Mouse (Mus musculus): Measurements from ENCODE around the gene G3bp1. TPM values are rescaled to one million over a fixed set of nuclear protein-coding genes. Genes with fewer than 3 reads are reported as not detected.

The G3bp1 gene
- total and polyA plus RNA-seq, 2 experiments from 2014 or later, result 48.5 to 59.4 TPM

DNA sequence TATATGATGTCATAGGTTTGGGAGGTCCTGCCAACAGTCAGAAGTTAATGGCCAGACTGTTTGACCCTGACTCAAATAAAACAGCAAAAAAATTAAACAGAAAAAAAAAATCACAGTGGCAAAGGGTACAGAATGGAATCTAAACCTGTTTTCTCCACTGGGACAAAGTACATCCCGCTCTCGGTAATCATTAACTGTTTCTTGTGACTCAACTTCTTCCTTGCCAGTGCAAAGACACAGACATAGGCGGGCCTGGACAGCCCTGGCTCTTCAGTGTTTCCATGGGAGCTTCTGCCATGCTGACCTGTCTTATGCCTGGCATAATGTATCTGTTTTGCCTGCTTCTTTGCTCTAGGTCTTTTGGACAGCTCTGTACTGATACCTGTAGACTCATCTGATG, 4.3 kb upstream of the G3bp1 start:
- H3K9me3 ChIP-seq (replicated peaks; ENCODE audit: control insufficient read depth, low read length), result no peaks in the 10 kb centered on the region
- H3K36me3 ChIP-seq (replicated peaks; ENCODE audit: control insufficient read depth, insufficient read depth, low read length), result no peaks in the 10 kb centered on the region
- WGBS, result 83% methylated on average over 3 of the region's 3 CpGs
- H3K9ac ChIP-seq (replicated peaks; ENCODE audit: low read depth, low read length), result no peak overlapping the region
- no peak overlapping the region for H3K4me3 ChIP-seq (ENCODE audit: low read depth, low read length)
- no peaks in the 10 kb centered on the region for H3K27me3 ChIP-seq (ENCODE audit: control insufficient read depth, insufficient read depth, low read length)
- ATAC-seq (ENCODE audit: insufficient read depth, low read depth) (no peak), DNase-seq (ENCODE audit: low spot score) (no peak)
- no peak overlapping the region for H3K4me2 ChIP-seq (ENCODE audit: low read depth, low read length)
- H3K4me1 ChIP-seq (ENCODE audit: control insufficient read depth, insufficient read depth), result peaks cover 13% of the 10 kb centered on the region
- H3K27ac ChIP-seq (ENCODE audit: low read depth), result no peak overlapping the region
- TF ChIP-seq EP300 (IDR thresholded peaks at IDR 0.05; ENCODE audit: low read depth) (no peak), CTCF (IDR thresholded peaks at IDR 0.05; ENCODE audit: low read depth) (no peak)

DNA sequence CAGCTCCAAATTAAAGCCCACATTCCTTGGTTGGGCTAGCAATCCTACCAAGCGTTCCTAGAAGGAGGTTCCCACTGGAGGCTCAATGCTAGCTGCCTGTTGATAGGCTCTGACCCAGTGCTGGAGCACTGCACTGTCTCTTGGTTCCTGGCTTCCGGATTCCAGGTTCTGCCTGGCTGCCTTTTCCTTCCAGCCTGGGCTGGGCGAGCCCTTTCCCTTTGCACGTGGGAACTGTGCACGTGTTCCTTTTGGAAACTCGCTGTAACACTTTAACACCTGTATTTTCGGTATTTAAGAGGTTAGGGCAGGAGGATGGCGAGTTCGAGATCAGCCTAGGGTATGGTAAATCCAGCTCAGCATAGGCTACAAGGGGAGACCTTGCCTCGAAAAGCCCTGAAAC, 1.5 kb upstream of the G3bp1 start:
- Histone ChIP-seq H3K36me3 (replicated peaks; ENCODE audit: control insufficient read depth, insufficient read depth, low read length) (0 out of 2 replicates have a peak, but pooled peaks cover 3% of the 10 kb centered on the region), H3K4me3 (ENCODE audit: low read depth, low read length) (peak overlapping the region; percentile 49; the same call in 1 of the 2 replicates)
- no peak for ATAC-seq (ENCODE audit: insufficient read depth, low read depth)

DNA sequence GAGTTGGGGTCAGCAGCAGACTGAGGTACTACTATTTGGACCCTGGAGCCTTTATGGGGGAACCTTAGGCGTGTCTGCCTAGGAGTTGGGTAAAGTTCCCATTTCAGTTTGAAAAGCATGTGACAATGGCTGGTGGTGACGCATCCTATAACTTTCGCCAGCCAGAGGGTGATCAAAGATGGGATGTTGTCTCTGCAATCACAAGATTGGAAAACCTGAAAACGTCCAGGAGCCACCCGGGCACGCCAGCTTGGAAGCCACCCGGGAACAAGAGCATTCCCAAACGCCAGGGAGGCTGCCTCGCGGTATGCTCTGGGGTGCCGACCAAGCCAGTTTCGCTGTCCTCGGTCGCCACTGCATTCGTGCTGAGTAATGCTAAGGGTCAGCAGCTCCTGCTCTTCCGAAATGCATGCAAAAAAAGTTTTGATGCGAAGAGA, 856 bp upstream of the G3bp1 start:
- DNase-seq (ENCODE audit: low spot score) (peak; percentile 39), ATAC-seq (ENCODE audit: insufficient read depth, low read depth) (0 out of 2 replicates have a peak, but pooled peaks have one; percentile 1)
- Histone ChIP-seq H3K9ac (replicated peaks; ENCODE audit: low read depth, low read length) (peak overlapping the region; percentile 50), H3K4me1 (ENCODE audit: control insufficient read depth, insufficient read depth) (peaks cover 24% of the 10 kb centered on the region), H3K36me3 (replicated peaks; ENCODE audit: control insufficient read depth, insufficient read depth, low read length) (0 out of 2 replicates have a peak, but pooled peaks cover 3% of the 10 kb centered on the region), H3K27ac (ENCODE audit: low read depth) (peak overlapping the region; percentile 88), H3K9me3 (replicated peaks; ENCODE audit: control insufficient read depth, low read length) (no peaks in the 10 kb centered on the region), H3K27me3 (ENCODE audit: control insufficient read depth, insufficient read depth, low read length) (no peaks in the 10 kb centered on the region), H3K4me3 (ENCODE audit: low read depth, low read length) (peak overlapping the region; percentile 49), H3K4me2 (ENCODE audit: low read depth, low read length) (peak overlapping the region; percentile 58)
- TF ChIP-seq CTCF (IDR thresholded peaks at IDR 0.05; ENCODE audit: low read depth), result no peak
- peak; percentile 23; the same call in 1 of the 2 replicates for TF ChIP-seq EP300 (IDR thresholded peaks at IDR 0.05; ENCODE audit: low read depth)
- WGBS, result 3% methylated on average over 17 of the region's 17 CpGs

More for the DNA sequence above, 1.5 kb upstream of the G3bp1 start:
- Histone ChIP-seq H3K9me3 (replicated peaks; ENCODE audit: control insufficient read depth, low read length) (no peaks in the 10 kb centered on the region), H3K27me3 (ENCODE audit: control insufficient read depth, insufficient read depth, low read length) (no peaks in the 10 kb centered on the region), H3K9ac (replicated peaks; ENCODE audit: low read depth, low read length) (peak overlapping the region; percentile 50; the same call in 1 of the 2 replicates), H3K4me1 (ENCODE audit: control insufficient read depth, insufficient read depth) (peaks cover 18% of the 10 kb centered on the region), H3K4me2 (ENCODE audit: low read depth, low read length) (peak overlapping the region; percentile 58), H3K27ac (ENCODE audit: low read depth) (peak overlapping the region; percentile 88)
- 66% methylated on average over 10 of the region's 10 CpGs for WGBS
- TF ChIP-seq CTCF (IDR thresholded peaks at IDR 0.05; ENCODE audit: low read depth), result no peak
- TF ChIP-seq EP300 (IDR thresholded peaks at IDR 0.05; ENCODE audit: low read depth), result no peak
- DNase-seq (ENCODE audit: low spot score), result no peak

DNA sequence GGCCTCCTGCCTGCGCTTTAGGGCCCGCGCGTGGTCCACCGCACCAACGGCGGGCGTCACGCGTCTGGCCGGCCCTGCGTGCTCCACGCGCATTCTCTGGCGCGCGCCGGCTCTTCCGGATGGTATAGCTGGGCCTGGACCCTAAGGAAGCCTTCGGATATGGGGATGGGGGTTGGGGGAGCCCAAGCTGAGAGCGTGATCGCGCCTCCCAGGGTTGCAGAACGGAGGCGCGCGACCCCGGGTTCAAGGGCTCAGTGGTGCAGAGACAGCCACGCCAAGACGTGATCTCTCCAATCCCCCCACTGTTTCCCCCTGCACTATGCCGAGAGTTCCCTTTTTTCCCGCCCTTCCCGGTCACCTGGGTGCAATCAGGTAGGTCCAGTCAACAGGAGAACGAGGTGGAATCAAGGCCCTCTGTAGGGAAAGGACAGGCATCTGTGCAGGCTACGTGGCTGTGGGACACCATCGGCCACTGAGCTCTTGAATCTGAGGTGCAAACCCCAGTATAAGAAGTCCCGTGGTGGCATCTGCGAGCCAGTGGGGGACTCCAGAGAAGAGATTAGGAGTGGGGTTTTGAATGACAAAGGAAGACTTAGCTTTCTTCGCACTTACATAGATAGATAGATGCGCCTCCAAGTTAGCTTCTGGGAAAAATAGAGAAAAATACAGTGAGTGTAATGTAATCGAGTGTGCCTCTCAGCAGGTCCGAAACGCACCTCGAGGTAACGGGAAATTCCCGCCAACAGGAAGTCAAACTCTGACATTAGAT, 622 bp downstream of the G3bp1 start:
- H3K4me2 ChIP-seq (ENCODE audit: low read depth, low read length), result peak overlapping the region; percentile 82
- WGBS, result under 1% methylated on average over 33 of the region's 46 CpGs
- H3K36me3 ChIP-seq (replicated peaks; ENCODE audit: control insufficient read depth, insufficient read depth, low read length), result 0 out of 2 replicates have a peak, but pooled peaks cover 3% of the 10 kb centered on the region
- H3K27ac ChIP-seq (ENCODE audit: low read depth), result peak overlapping the region; percentile 88
- H3K9me3 ChIP-seq (replicated peaks; ENCODE audit: control insufficient read depth, low read length), result no peaks in the 10 kb centered on the region
- peaks cover 27% of the 10 kb centered on the region for H3K4me1 ChIP-seq (ENCODE audit: control insufficient read depth, insufficient read depth)
- DNase-seq (ENCODE audit: low spot score) (peak; percentile 18), ATAC-seq (ENCODE audit: insufficient read depth, low read depth) (peak; percentile 1)
- TF ChIP-seq EP300 (IDR thresholded peaks at IDR 0.05; ENCODE audit: low read depth) (no peak), CTCF (IDR thresholded peaks at IDR 0.05; ENCODE audit: low read depth) (no peak)
- H3K9ac ChIP-seq (replicated peaks; ENCODE audit: low read depth, low read length), result peak overlapping the region; percentile 78
- no peaks in the 10 kb centered on the region for H3K27me3 ChIP-seq (ENCODE audit: control insufficient read depth, insufficient read depth, low read length)
- H3K4me3 ChIP-seq (ENCODE audit: low read depth, low read length), result peak overlapping the region; percentile 65

DNA sequence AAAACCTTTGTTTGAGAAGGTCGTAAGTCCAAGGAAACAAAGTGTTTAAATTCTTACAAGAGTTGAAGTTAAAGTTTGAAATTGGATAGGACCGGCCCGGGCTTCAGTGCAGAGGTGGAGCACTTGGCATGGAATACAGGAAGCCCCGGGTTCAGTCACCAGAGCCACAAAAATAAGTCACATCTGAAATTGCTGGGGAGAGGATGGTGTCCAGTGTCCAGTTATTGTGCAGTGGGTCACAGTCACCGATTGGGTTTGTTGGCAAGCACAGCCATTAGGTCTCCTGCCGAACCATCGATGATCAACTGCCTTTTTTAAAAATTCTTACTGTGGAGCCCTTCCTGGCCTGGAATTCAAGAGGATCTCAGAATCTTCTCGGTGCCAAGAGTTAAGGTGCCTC, 1.3 kb downstream of the G3bp1 start:
- H3K27ac ChIP-seq (ENCODE audit: low read depth), result 0 out of 2 replicates have a peak overlapping the region, but pooled peaks have one; percentile 16
- H3K4me3 ChIP-seq (ENCODE audit: low read depth, low read length), result peak overlapping the region; percentile 65
- no peaks in the 10 kb centered on the region for H3K9me3 ChIP-seq (replicated peaks; ENCODE audit: control insufficient read depth, low read length)
- H3K36me3 ChIP-seq (replicated peaks; ENCODE audit: control insufficient read depth, insufficient read depth, low read length), result 0 out of 2 replicates have a peak, but pooled peaks cover 3% of the 10 kb centered on the region
- H3K9ac ChIP-seq (replicated peaks; ENCODE audit: low read depth, low read length), result peak overlapping the region; percentile 78
- 10% methylated on average over 8 of the region's 8 CpGs for WGBS
- peaks cover 27% of the 10 kb centered on the region for H3K4me1 ChIP-seq (ENCODE audit: control insufficient read depth, insufficient read depth)
- no peak for ATAC-seq (ENCODE audit: insufficient read depth, low read depth)
- H3K27me3 ChIP-seq (ENCODE audit: control insufficient read depth, insufficient read depth, low read length), result no peaks in the 10 kb centered on the region
- peak; percentile 30 for DNase-seq (ENCODE audit: low spot score)
- TF ChIP-seq EP300 (IDR thresholded peaks at IDR 0.05; ENCODE audit: low read depth), result no peak
- TF ChIP-seq CTCF (IDR thresholded peaks at IDR 0.05; ENCODE audit: low read depth), result no peak
- H3K4me2 ChIP-seq (ENCODE audit: low read depth, low read length), result peak overlapping the region; percentile 82
